Mouse (Mus musculus): ENCODE results near the gene Mybph. TPM values are rescaled to one million over a fixed set of nuclear protein-coding genes. Genes with fewer than 3 reads are reported as not detected.

Mybph gene
- polyA plus RNA-seq (2015; fragmentation: Nextera tagmentation; extraction: Ambion mirVana): 0.55 and 1.7 TPM in 2 replicates

- Histone ChIP-seq H3K4me2 (ENCODE audit: low read depth, low read length) (no peak within 1 kb of the TSS), H3K9ac (ENCODE audit: low read depth, low read length) (no peak within 1 kb of the TSS), H3K4me1 (ENCODE audit: control insufficient read depth, low read depth, low read length) (no peaks in the 10 kb centered on the region), H3K36me3 (ENCODE audit: control insufficient read depth, insufficient read depth) (no peaks in the 10 kb centered on the region), H3K27ac (ENCODE audit: low read length) (no peak within 1 kb of the TSS), H3K9me3 (replicated peaks; ENCODE audit: control insufficient read depth, low read length) (no peaks in the 10 kb centered on the region), H3K27me3 (ENCODE audit: control insufficient read depth, insufficient read depth, low read depth, low read length) (no peaks in the 10 kb centered on the region), H3K4me3 (ENCODE audit: low read depth, low read length) (no peak within 1 kb of the TSS)
- no peak for ATAC-seq (ENCODE audit: low read depth)
- 67% methylated on average over 1 of the region's 1 CpGs for WGBS (ENCODE audit: insufficient replicate concordance)
Measured at GRCm38 (mm10) chr1:134193126-134193525, at the start of gene Mybph. Gene Mybph (plus strand): TSS chr1:134193448.

GRCm38 (mm10) chr1:134146066-134146465 is 47.2 kb upstream of the Mybph start:
- Histone ChIP-seq H3K27ac (ENCODE audit: low read length) (no peak overlapping the region), H3K9me3 (replicated peaks; ENCODE audit: control insufficient read depth, low read length) (no peaks in the 10 kb centered on the region), H3K4me3 (ENCODE audit: low read depth, low read length) (no peak overlapping the region), H3K4me2 (ENCODE audit: low read depth, low read length) (no peak overlapping the region), H3K4me1 (ENCODE audit: control insufficient read depth, low read depth, low read length) (no peaks in the 10 kb centered on the region; the same call in 1 of the 2 replicates), H3K36me3 (ENCODE audit: control insufficient read depth, insufficient read depth) (no peaks in the 10 kb centered on the region), H3K27me3 (ENCODE audit: control insufficient read depth, insufficient read depth, low read depth, low read length) (no peaks in the 10 kb centered on the region), H3K9ac (ENCODE audit: low read depth, low read length) (no peak overlapping the region)
- ATAC-seq (ENCODE audit: low read depth): no peak
- WGBS (ENCODE audit: insufficient replicate concordance): 68% methylated on average over 8 of the region's 8 CpGs

- H3K36me3 ChIP-seq (ENCODE audit: control insufficient read depth, insufficient read depth): no peaks in the 10 kb centered on the region
- no peak overlapping the region for H3K27ac ChIP-seq (ENCODE audit: low read length)
- H3K9ac ChIP-seq (ENCODE audit: low read depth, low read length): no peak overlapping the region
- ATAC-seq (ENCODE audit: low read depth): no peak
- no peaks in the 10 kb centered on the region for H3K27me3 ChIP-seq (ENCODE audit: control insufficient read depth, insufficient read depth, low read depth, low read length)
- peaks cover 7% of the 10 kb centered on the region for H3K4me1 ChIP-seq (ENCODE audit: control insufficient read depth, low read depth, low read length)
- H3K4me2 ChIP-seq (ENCODE audit: low read depth, low read length): no peak overlapping the region
- WGBS (ENCODE audit: insufficient replicate concordance): 61% methylated on average over 8 of the region's 8 CpGs
- no peaks in the 10 kb centered on the region for H3K9me3 ChIP-seq (replicated peaks; ENCODE audit: control insufficient read depth, low read length)
- no peak overlapping the region for H3K4me3 ChIP-seq (ENCODE audit: low read depth, low read length)
Measured at GRCm38 (mm10) chr1:134150076-134150475, 43.2 kb upstream of the Mybph start.

GRCm38 (mm10) chr1:134150745-134151144 is 42.5 kb upstream of the Mybph start:
- no peaks in the 10 kb centered on the region for H3K36me3 ChIP-seq (ENCODE audit: control insufficient read depth, insufficient read depth)
- no peak overlapping the region for H3K9ac ChIP-seq (ENCODE audit: low read depth, low read length)
- H3K4me3 ChIP-seq (ENCODE audit: low read depth, low read length): no peak overlapping the region
- H3K9me3 ChIP-seq (replicated peaks; ENCODE audit: control insufficient read depth, low read length): no peaks in the 10 kb centered on the region
- H3K27ac ChIP-seq (ENCODE audit: low read length): no peak overlapping the region
- 56% methylated on average over 9 of the region's 9 CpGs for WGBS (ENCODE audit: insufficient replicate concordance)
- no peaks in the 10 kb centered on the region for H3K27me3 ChIP-seq (ENCODE audit: control insufficient read depth, insufficient read depth, low read depth, low read length)
- ATAC-seq (ENCODE audit: low read depth): no peak
- H3K4me2 ChIP-seq (ENCODE audit: low read depth, low read length): no peak overlapping the region
- H3K4me1 ChIP-seq (ENCODE audit: control insufficient read depth, low read depth, low read length): peaks cover 7% of the 10 kb centered on the region

GRCm38 (mm10) chr1:134151655-134152412 is 41.4 kb upstream of the Mybph start:
- 17% methylated on average over 13 of the region's 13 CpGs for WGBS (ENCODE audit: insufficient replicate concordance)
- Histone ChIP-seq H3K27me3 (ENCODE audit: control insufficient read depth, insufficient read depth, low read depth, low read length) (no peaks in the 10 kb centered on the region), H3K4me3 (ENCODE audit: low read depth, low read length) (no peak overlapping the region), H3K9me3 (replicated peaks; ENCODE audit: control insufficient read depth, low read length) (no peaks in the 10 kb centered on the region), H3K27ac (ENCODE audit: low read length) (no peak overlapping the region), H3K36me3 (ENCODE audit: control insufficient read depth, insufficient read depth) (no peaks in the 10 kb centered on the region), H3K9ac (ENCODE audit: low read depth, low read length) (no peak overlapping the region), H3K4me2 (ENCODE audit: low read depth, low read length) (no peak overlapping the region), H3K4me1 (ENCODE audit: control insufficient read depth, low read depth, low read length) (peaks cover 7% of the 10 kb centered on the region)
- no peak for ATAC-seq (ENCODE audit: low read depth)

- H3K9me3 ChIP-seq (replicated peaks; ENCODE audit: control insufficient read depth, low read length): no peaks in the 10 kb centered on the region
- H3K27ac ChIP-seq (ENCODE audit: low read length): no peak overlapping the region
- H3K9ac ChIP-seq (ENCODE audit: low read depth, low read length): no peak overlapping the region
- no peak overlapping the region for H3K4me2 ChIP-seq (ENCODE audit: low read depth, low read length)
- peak; percentile 64 for ATAC-seq (ENCODE audit: low read depth)
- H3K4me3 ChIP-seq (ENCODE audit: low read depth, low read length): no peak overlapping the region
- 51% methylated on average over 21 of the region's 21 CpGs for WGBS (ENCODE audit: insufficient replicate concordance)
- H3K36me3 ChIP-seq (ENCODE audit: control insufficient read depth, insufficient read depth): no peaks in the 10 kb centered on the region
- H3K4me1 ChIP-seq (ENCODE audit: control insufficient read depth, low read depth, low read length): peaks cover 7% of the 10 kb centered on the region
- H3K27me3 ChIP-seq (ENCODE audit: control insufficient read depth, insufficient read depth, low read depth, low read length): no peaks in the 10 kb centered on the region
Measured at GRCm38 (mm10) chr1:134152626-134153590, 40.3 kb upstream of the Mybph start.

GRCm38 (mm10) chr1:134154121-134154520 is 39.1 kb upstream of the Mybph start:
- Histone ChIP-seq H3K4me2 (ENCODE audit: low read depth, low read length) (no peak overlapping the region), H3K4me3 (ENCODE audit: low read depth, low read length) (no peak overlapping the region), H3K36me3 (ENCODE audit: control insufficient read depth, insufficient read depth) (no peaks in the 10 kb centered on the region), H3K4me1 (ENCODE audit: control insufficient read depth, low read depth, low read length) (peaks cover 7% of the 10 kb centered on the region), H3K9ac (ENCODE audit: low read depth, low read length) (no peak overlapping the region), H3K27ac (ENCODE audit: low read length) (no peak overlapping the region), H3K9me3 (replicated peaks; ENCODE audit: control insufficient read depth, low read length) (no peaks in the 10 kb centered on the region), H3K27me3 (ENCODE audit: control insufficient read depth, insufficient read depth, low read depth, low read length) (no peaks in the 10 kb centered on the region)
- ATAC-seq (ENCODE audit: low read depth): no peak
- WGBS (ENCODE audit: insufficient replicate concordance): 70% methylated on average over 3 of the region's 3 CpGs

GRCm38 (mm10) chr1:134154655-134155054 is 38.6 kb upstream of the Mybph start:
- Histone ChIP-seq H3K4me3 (ENCODE audit: low read depth, low read length) (no peak overlapping the region), H3K36me3 (ENCODE audit: control insufficient read depth, insufficient read depth) (no peaks in the 10 kb centered on the region), H3K9ac (ENCODE audit: low read depth, low read length) (no peak overlapping the region), H3K4me1 (ENCODE audit: control insufficient read depth, low read depth, low read length) (peaks cover 7% of the 10 kb centered on the region), H3K27me3 (ENCODE audit: control insufficient read depth, insufficient read depth, low read depth, low read length) (no peaks in the 10 kb centered on the region), H3K27ac (ENCODE audit: low read length) (no peak overlapping the region), H3K4me2 (ENCODE audit: low read depth, low read length) (no peak overlapping the region), H3K9me3 (replicated peaks; ENCODE audit: control insufficient read depth, low read length) (no peaks in the 10 kb centered on the region)
- no peak for ATAC-seq (ENCODE audit: low read depth)
- WGBS (ENCODE audit: insufficient replicate concordance): 46% methylated on average over 3 of the region's 3 CpGs

- Histone ChIP-seq H3K36me3 (ENCODE audit: control insufficient read depth, insufficient read depth) (no peaks in the 10 kb centered on the region), H3K4me2 (ENCODE audit: low read depth, low read length) (no peak overlapping the region), H3K9ac (ENCODE audit: low read depth, low read length) (no peak overlapping the region), H3K4me1 (ENCODE audit: control insufficient read depth, low read depth, low read length) (peaks cover 3% of the 10 kb centered on the region), H3K9me3 (replicated peaks; ENCODE audit: control insufficient read depth, low read length) (no peaks in the 10 kb centered on the region), H3K27me3 (ENCODE audit: control insufficient read depth, insufficient read depth, low read depth, low read length) (no peaks in the 10 kb centered on the region), H3K27ac (ENCODE audit: low read length) (no peak overlapping the region), H3K4me3 (ENCODE audit: low read depth, low read length) (no peak overlapping the region)
- 70% methylated on average over 3 of the region's 3 CpGs for WGBS (ENCODE audit: insufficient replicate concordance)
- no peak for ATAC-seq (ENCODE audit: low read depth)
Measured at GRCm38 (mm10) chr1:134160404-134160803, 32.8 kb upstream of the Mybph start.

All from liver, embryonic 16.5 days (tissue).